Mouse (Mus musculus) heart, embryonic 12.5 days (tissue): Measurements from ENCODE around the gene Lrrc4. TPM values are rescaled to one million over a fixed set of nuclear protein-coding genes. Genes with fewer than 3 reads are reported as not detected.

Experiments
- ATAC-seq: fragments of 200-750 bp; cut with Nextera tagmentation; 2 replicates; pipeline ENCODE4 v1.8.0; 2017; ENCODE audit warnings: moderate TSS enrichment, moderate library complexity; ENCODE audit not compliant: insufficient number of reproducible peaks, low FRiP score
- H3K27ac ChIP-seq: fragments of 300-500 bp; sonication (generic); 2 replicates; pipeline ENCODE4 v1.5.1; 2016; ENCODE audit warnings: mild to moderate bottlenecking, moderate library complexity; ENCODE audit not compliant: poor library complexity, severe bottlenecking
- H3K27me3 ChIP-seq: fragments of 300-500 bp; sonication (generic); replicated peaks from 2 replicates; pipeline ENCODE4 v1.6.1; 2016; ENCODE audit warnings: mild to moderate bottlenecking, moderate library complexity
- H3K36me3 ChIP-seq: fragments of 300-500 bp; sonication (generic); 2 replicates; pipeline ENCODE4 v1.6.1; 2016; ENCODE audit warnings: mild to moderate bottlenecking, moderate library complexity
- H3K4me1 ChIP-seq: fragments of 300-500 bp; sonication (generic); replicated peaks from 2 replicates; pipeline ENCODE4 v1.6.1; 2016; ENCODE audit warnings: mild to moderate bottlenecking
- H3K4me2 ChIP-seq: fragments of 300-500 bp; sonication (generic); 2 replicates; pipeline ENCODE4 v1.6.1; 2016; ENCODE audit warnings: mild to moderate bottlenecking, moderate library complexity
- H3K4me3 ChIP-seq: fragments of 300-500 bp; sonication (generic); 2 replicates; pipeline ENCODE4 v1.5.1; 2016; ENCODE audit warnings: mild to moderate bottlenecking
- H3K9ac ChIP-seq: fragments of 300-500 bp; sonication (generic); 2 replicates; pipeline ENCODE4 v1.6.1; 2016; ENCODE audit warnings: mild to moderate bottlenecking, moderate library complexity
- H3K9me3 ChIP-seq: fragments of 300-500 bp; sonication (generic); replicated peaks from 2 replicates; pipeline ENCODE4 v1.6.1; 2016; ENCODE audit warnings: mild to moderate bottlenecking, moderate library complexity
- WGBS: fragments of 180-500 bp; shearing (Covaris S2); methylation state at CpG from one replicate; pipeline ENCODE4 v1.1.7; 2016; 5-methylcytosine and 5-hydroxymethylcytosine counted together
- polyA plus RNA-seq: library from polyadenylated mRNA; unstranded; fragments of >200 nt; fragmentation: Nextera tagmentation; extraction: Ambion mirVana; gene quantifications from 2 replicates; pipeline ENCODE4 v1.2.1, GENCODE M21; 2016

Gene Lrrc4
- polyA plus RNA-seq, 1 experiment from 2014 or later = 0.51 TPM

- no peak overlapping the region for H3K4me3 ChIP-seq
- no peak overlapping the region for H3K4me2 ChIP-seq
- no peaks in the 10 kb centered on the region for H3K27me3 ChIP-seq
- H3K9ac ChIP-seq = no peak overlapping the region
- H3K4me1 ChIP-seq = peaks cover 20% of the 10 kb centered on the region
- WGBS = 84% methylated on average over 5 of the region's 5 CpGs
- no peaks in the 10 kb centered on the region for H3K9me3 ChIP-seq
- no peak for ATAC-seq
- H3K36me3 ChIP-seq = peaks cover 5% of the 10 kb centered on the region
- no peak overlapping the region for H3K27ac ChIP-seq
Measured at GRCm38 (mm10) chr6:28724776-28725175, 106.8 kb downstream of the Lrrc4 start.

DNA sequence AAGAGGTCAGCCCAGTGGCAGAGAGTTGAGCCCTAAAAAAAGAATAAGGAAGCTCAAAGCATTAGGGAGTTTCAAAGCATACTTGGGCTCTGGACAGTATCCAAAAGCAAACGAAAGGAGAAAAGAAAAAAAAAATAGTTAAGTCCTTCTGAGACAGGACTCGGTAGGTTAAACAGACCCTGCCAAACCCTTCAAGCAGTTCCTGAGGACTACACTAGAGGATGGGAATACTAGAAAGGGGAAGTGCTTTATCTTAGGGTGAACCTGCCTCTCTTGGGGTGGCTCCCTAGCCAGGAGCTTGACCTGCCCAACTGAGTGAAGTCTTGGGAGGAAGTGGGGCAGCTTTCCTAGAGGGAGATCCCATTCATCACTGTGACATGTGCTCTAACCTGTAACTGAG lies 108.5 kb downstream of the Lrrc4 start:
- H3K4me2 ChIP-seq = no peak overlapping the region
- H3K36me3 ChIP-seq = peaks cover 5% of the 10 kb centered on the region
- no peak overlapping the region for H3K27ac ChIP-seq
- H3K9ac ChIP-seq = no peak overlapping the region
- H3K4me1 ChIP-seq = peaks cover 7% of the 10 kb centered on the region; the same call in 1 of the 2 replicates
- H3K4me3 ChIP-seq = no peak overlapping the region
- no peaks in the 10 kb centered on the region for H3K9me3 ChIP-seq
- ATAC-seq = no peak
- 38% methylated on average over 2 of the region's 2 CpGs for WGBS
- H3K27me3 ChIP-seq = no peaks in the 10 kb centered on the region

- Histone ChIP-seq H3K4me3 (no peak overlapping the region), H3K9ac (no peak overlapping the region), H3K27ac (no peak overlapping the region), H3K4me2 (no peak overlapping the region), H3K27me3 (no peaks in the 10 kb centered on the region), H3K9me3 (no peaks in the 10 kb centered on the region), H3K36me3 (peaks cover 3% of the 10 kb centered on the region), H3K4me1 (peaks cover 13% of the 10 kb centered on the region)
- 82% methylated on average over 9 of the region's 9 CpGs for WGBS
- no peak for ATAC-seq
Measured at GRCm38 (mm10) chr6:28720391-28721171, 111.0 kb downstream of the Lrrc4 start.

GRCm38 (mm10) chr6:28717845-28718237 lies 113.7 kb downstream of the Lrrc4 start:
- WGBS = 48% methylated on average over 4 of the region's 4 CpGs
- ATAC-seq = no peak
- Histone ChIP-seq H3K27me3 (no peaks in the 10 kb centered on the region), H3K9ac (no peak overlapping the region), H3K4me2 (no peak overlapping the region), H3K4me3 (no peak overlapping the region), H3K9me3 (no peaks in the 10 kb centered on the region), H3K4me1 (peaks cover 16% of the 10 kb centered on the region), H3K27ac (no peak overlapping the region), H3K36me3 (peaks cover 2% of the 10 kb centered on the region; the same call in 1 of the 2 replicates)

DNA sequence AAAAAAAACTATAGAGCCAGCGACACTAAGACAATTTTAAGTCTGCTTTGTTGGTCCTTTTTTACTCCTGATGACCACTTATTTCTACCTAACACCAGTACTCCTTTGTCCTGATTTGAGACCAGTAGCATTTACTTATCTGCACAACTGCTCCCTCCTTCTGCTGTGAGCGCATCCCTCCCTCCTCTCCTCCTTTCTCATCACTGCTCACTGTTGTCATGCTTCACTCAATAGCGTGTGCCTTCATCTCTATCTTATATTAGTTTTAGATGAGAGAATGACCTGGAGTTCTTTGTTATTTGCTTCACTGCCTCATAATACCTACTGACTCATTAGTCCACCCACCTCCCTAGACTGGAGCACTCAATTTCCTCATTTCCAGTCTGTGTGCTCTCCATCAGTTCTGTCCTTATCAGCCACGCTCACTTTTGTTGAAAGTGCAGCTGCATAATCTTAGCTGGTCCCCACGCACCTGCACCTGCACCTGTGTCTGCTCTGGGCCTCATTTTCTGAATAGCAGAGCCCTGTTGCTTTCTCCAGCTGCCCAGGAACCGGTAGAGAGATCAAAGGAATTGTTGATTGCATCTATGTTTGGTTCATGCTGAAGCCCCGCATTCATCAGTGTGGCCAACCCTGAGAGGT lies 114.2 kb downstream of the Lrrc4 start:
- WGBS = 63% methylated on average over 7 of the region's 7 CpGs
- no peak for ATAC-seq
- H3K27ac ChIP-seq = no peak overlapping the region
- H3K4me1 ChIP-seq = peaks cover 16% of the 10 kb centered on the region
- no peaks in the 10 kb centered on the region for H3K9me3 ChIP-seq
- no peak overlapping the region for H3K9ac ChIP-seq
- no peak overlapping the region for H3K4me2 ChIP-seq
- no peak overlapping the region for H3K4me3 ChIP-seq
- H3K27me3 ChIP-seq = no peaks in the 10 kb centered on the region
- H3K36me3 ChIP-seq = peaks cover 8% of the 10 kb centered on the region; the same call in 1 of the 2 replicates

DNA sequence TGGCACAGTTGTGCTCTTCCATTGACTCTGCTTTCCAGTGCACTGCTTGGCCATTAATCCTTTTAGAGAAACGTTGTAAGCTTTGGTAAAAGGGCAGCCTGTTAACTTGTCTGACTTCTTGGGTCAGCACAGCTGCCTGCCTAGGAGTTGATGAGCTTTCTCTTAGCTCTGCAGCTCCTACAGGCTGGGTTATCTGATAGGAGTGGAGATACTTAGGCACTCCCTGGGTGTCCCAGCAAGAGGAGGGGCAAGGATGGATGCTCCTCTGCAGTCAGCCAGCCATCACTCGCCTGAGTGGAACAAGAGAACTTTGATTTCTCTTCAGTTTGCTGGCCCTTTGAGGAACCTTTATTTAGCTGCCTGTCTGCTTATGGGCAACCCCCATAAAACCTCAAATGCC lies 121.5 kb downstream of the Lrrc4 start:
- ATAC-seq = no peak
- Histone ChIP-seq H3K4me1 (peaks cover 46% of the 10 kb centered on the region), H3K9ac (no peak overlapping the region), H3K9me3 (no peaks in the 10 kb centered on the region), H3K4me3 (no peak overlapping the region), H3K36me3 (peaks cover 21% of the 10 kb centered on the region), H3K27ac (no peak overlapping the region), H3K27me3 (no peaks in the 10 kb centered on the region), H3K4me2 (no peak overlapping the region)
- WGBS = 26% methylated on average over 2 of the region's 2 CpGs

DNA sequence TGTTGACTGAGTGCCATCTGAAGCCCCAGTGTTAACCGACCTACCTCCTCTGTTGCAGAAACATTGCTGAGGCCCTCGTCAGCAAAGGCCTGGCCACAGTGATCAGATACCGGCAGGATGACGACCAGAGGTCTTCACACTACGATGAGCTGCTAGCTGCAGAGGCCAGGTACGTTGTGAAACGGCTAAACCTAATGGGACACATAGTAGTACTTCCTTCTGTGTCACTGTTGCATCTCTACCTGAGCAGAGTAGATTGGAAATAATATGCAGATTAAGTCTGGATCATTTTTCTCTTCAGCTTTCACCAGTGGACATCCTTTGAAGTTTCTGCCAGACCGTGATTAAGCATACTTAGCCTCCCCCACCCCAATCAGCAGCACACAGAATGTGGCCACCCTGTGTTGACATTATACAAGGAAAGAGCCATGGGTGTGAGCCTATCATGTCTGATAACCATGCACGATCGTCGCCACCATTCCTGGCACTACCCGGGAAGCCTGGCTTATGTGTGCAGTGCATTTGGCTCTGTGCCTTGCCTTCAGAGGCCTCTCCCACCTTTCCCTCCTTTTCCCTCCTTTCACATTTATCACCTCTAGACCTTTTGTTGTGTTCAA lies 124.5 kb downstream of the Lrrc4 start:
- H3K9me3 ChIP-seq = no peaks in the 10 kb centered on the region
- 38% methylated on average over 12 of the region's 12 CpGs for WGBS
- H3K4me1 ChIP-seq = peaks cover 48% of the 10 kb centered on the region
- no peaks in the 10 kb centered on the region for H3K27me3 ChIP-seq
- no peak overlapping the region for H3K27ac ChIP-seq
- no peak overlapping the region for H3K4me3 ChIP-seq
- no peak overlapping the region for H3K4me2 ChIP-seq
- peak; percentile 66; the same call in 1 of the 2 replicates for ATAC-seq
- no peak overlapping the region for H3K9ac ChIP-seq
- peaks cover 12% of the 10 kb centered on the region for H3K36me3 ChIP-seq

DNA sequence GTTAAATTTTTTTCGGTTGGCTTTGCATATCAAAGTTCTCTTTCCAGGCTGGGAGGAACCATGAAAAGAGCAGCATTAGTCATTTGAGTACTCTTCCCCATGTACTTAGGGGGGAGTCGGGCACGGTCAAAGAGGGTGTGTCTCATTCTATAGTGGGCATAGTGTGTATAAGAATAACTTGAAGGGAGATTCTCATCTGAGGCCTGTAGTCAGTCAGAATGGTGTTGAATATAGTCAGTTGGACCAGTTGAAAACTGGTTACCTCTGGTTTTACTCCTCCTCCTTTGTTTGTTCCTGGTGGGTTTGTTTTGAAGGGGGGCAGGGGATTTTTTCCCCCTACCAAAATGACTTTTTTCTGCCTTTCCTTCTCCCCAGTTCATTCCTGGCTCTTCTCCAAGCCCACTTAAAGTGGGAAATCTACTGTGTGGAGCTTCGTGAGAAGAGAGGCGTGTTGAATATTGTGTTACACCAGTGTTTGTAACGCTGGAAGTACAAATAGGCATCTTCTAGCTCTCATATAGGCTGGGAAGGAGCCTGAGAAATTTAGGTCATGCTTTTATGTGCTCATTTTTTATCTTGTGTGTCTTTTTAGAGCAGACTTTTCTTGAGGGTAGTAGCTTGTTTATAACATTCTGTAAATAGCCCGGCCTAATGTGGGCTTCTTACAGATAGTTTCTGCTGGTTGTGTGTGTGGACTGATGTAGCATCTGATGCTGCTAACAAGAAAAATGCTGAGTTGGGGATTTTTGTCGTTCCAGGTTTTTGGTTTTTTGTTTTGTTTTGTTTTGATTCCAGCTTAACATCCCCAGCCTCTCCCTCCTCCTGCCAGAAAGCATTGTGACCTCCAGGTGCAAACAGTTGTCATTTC lies 125.2 kb downstream of the Lrrc4 start:
- H3K27ac ChIP-seq = no peak overlapping the region
- 64% methylated on average over 8 of the region's 8 CpGs for WGBS
- H3K4me1 ChIP-seq = peaks cover 50% of the 10 kb centered on the region

GRCm38 (mm10) chr6:28705384-28706107 lies 126.0 kb downstream of the Lrrc4 start:
- Histone ChIP-seq H3K27ac (no peak overlapping the region), H3K9ac (no peak overlapping the region), H3K9me3 (no peaks in the 10 kb centered on the region), H3K4me2 (peak overlapping the region; percentile 8; the same call in 1 of the 2 replicates), H3K27me3 (no peaks in the 10 kb centered on the region), H3K4me3 (no peak overlapping the region), H3K36me3 (peaks cover 15% of the 10 kb centered on the region), H3K4me1 (peaks cover 49% of the 10 kb centered on the region)
- ATAC-seq = no peak
- WGBS = 31% methylated on average over 6 of the region's 6 CpGs

More for the DNA sequence above, 125.2 kb downstream of the Lrrc4 start:
- Histone ChIP-seq H3K36me3 (peaks cover 12% of the 10 kb centered on the region), H3K4me3 (no peak overlapping the region), H3K27me3 (no peaks in the 10 kb centered on the region), H3K9me3 (no peaks in the 10 kb centered on the region), H3K4me2 (no peak overlapping the region), H3K9ac (no peak overlapping the region)
- ATAC-seq = no peak

DNA sequence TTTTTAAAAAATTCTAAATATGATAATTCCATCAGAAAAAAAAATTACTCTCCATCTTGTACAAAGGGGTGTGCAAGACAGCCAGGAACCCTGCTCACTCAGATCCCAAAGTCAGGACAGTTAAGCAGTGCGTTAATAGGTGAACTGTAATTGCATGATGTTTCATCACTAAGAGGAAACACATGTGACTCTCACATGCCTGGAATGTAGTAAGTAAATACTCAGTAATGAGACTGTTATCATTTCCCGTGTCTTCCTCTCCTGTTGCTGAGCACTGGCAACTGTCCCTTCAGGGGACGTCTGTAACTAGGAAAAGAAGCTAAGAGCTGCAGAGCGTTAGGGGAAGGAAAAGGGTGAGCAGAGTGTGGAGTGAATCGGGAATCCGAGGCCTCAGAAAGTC lies 126.9 kb downstream of the Lrrc4 start:
- H3K27me3 ChIP-seq = no peaks in the 10 kb centered on the region
- 18% methylated on average over 6 of the region's 6 CpGs for WGBS
- no peak overlapping the region for H3K4me3 ChIP-seq
- no peak for ATAC-seq
- peaks cover 40% of the 10 kb centered on the region for H3K4me1 ChIP-seq
- peaks cover 16% of the 10 kb centered on the region for H3K36me3 ChIP-seq
- no peaks in the 10 kb centered on the region for H3K9me3 ChIP-seq
- H3K27ac ChIP-seq = peak overlapping the region; percentile 33; the same call in 1 of the 2 replicates
- H3K4me2 ChIP-seq = no peak overlapping the region
- H3K9ac ChIP-seq = peak overlapping the region; percentile 36; the same call in 1 of the 2 replicates
